ENCODE assay signal across 15 mouse cellular contexts in genomic region chr10:85517223-85518110, GRCm38 (mm10).
DNase-seq lines count a peak whose midpoint lies in the region; ATAC-seq and TF ChIP-seq lines count a peak whose summit lies in the region.
"Had no signal": no experiment of that assay in that cellular context is flagged by ENCODE, and none has a peak within 500 bp of the region (broad histone marks: within the 10 kb centered on the region; RNA-seq: fewer than 3 reads in every experiment).

No protein-coding gene starts in this region.

- peak; percentile 26 to 33 for DNase-seq in kidney, postnatal 4 days
- DNase-seq in kidney, postnatal 25 days, result no peak
- DNase-seq in brain, embryonic 14.5 days (ENCODE audit: low read depth), result peak; percentile 62
- DNase-seq in limb, embryonic 14.5 days (ENCODE audit: low spot score), result peak; percentile 73
- no peak for DNase-seq in heart, postnatal 14 days
- DNase-seq in thymus, postnatal 0 days (ENCODE audit: low spot score), result no peak
- DNase-seq in kidney, adult 2 months, result no peak
- DNase-seq: cerebellum, adult 9-11 months; gastrocnemius, postnatal 10 days; lung, adult 18-20 months; thymus, adult 2 months had no signal

- H3K9ac ChIP-seq in embryonic facial prominence, embryonic 13.5 days, result no peak overlapping the region
- no peak overlapping the region for H3K9ac ChIP-seq in limb, embryonic 14.5 days (ENCODE audit: low read depth, low read length, severe bottlenecking)
- H3K9ac ChIP-seq: heart, embryonic 15.5 days; midbrain, embryonic 12.5 days had no signal

- ATAC-seq in embryonic facial prominence, embryonic 13.5 days (ENCODE audit: insufficient number of reproducible peaks, insufficient read depth, low FRiP score, low TSS enrichment, low read depth), result peak; percentile 41; the same call in 1 of the 2 replicates
- peak; percentile 66 for ATAC-seq in limb, embryonic 14.5 days (ENCODE audit: low FRiP score, low read depth)

- H3K36me3 ChIP-seq in embryonic facial prominence, embryonic 13.5 days, result no peaks in the 10 kb centered on the region
- H3K36me3 ChIP-seq in limb, embryonic 14.5 days (ENCODE audit: control insufficient read depth, insufficient read depth, low read length), result no peaks in the 10 kb centered on the region
- H3K36me3 ChIP-seq in kidney, adult 2 months (ENCODE audit: control insufficient read depth, insufficient read depth, low read length), result no peaks in the 10 kb centered on the region
- H3K36me3 ChIP-seq: heart, embryonic 15.5 days; midbrain, embryonic 12.5 days had no signal

- H3K4me1 ChIP-seq in embryonic facial prominence, embryonic 13.5 days, result peaks cover 19% of the 10 kb centered on the region
- peaks cover 21% of the 10 kb centered on the region for H3K4me1 ChIP-seq in limb, embryonic 14.5 days (ENCODE audit: control insufficient read depth, insufficient read depth, low read length)
- no peaks in the 10 kb centered on the region for H3K4me1 ChIP-seq in kidney, adult 2 months (ENCODE audit: control insufficient read depth, insufficient read depth, low read length)
- H3K4me1 ChIP-seq: heart, embryonic 15.5 days; midbrain, embryonic 12.5 days had no signal

- no peak overlapping the region for H3K4me3 ChIP-seq in embryonic facial prominence, embryonic 13.5 days
- H3K4me3 ChIP-seq in limb, embryonic 14.5 days (replicated peaks; ENCODE audit: low read length), result no peak overlapping the region
- no peak overlapping the region for H3K4me3 ChIP-seq in kidney, adult 2 months (ENCODE audit: insufficient read depth, low read depth, low read length)
- H3K4me3 ChIP-seq: heart, embryonic 15.5 days; left cerebral cortex, adult 2 months; midbrain, embryonic 12.5 days had no signal

- H3K4me2 ChIP-seq in embryonic facial prominence, embryonic 13.5 days, result peak overlapping the region; percentile 33
- peak overlapping the region; percentile 21; the same call in 1 of the 2 replicates for H3K4me2 ChIP-seq in limb, embryonic 14.5 days (replicated peaks; ENCODE audit: low read depth, low read length, severe bottlenecking)
- H3K4me2 ChIP-seq: heart, embryonic 15.5 days; midbrain, embryonic 12.5 days had no signal

- WGBS in embryonic facial prominence, embryonic 13.5 days, result 28% methylated on average over 13 of the region's 13 CpGs
- 19% methylated on average over 13 of the region's 13 CpGs for WGBS in limb, embryonic 14.5 days
- WGBS in kidney, adult 2 months, result 72% methylated on average over 13 of the region's 13 CpGs

- TF ChIP-seq CTCF in brain, embryonic 14.5 days (IDR thresholded peaks at IDR 0.05; ENCODE audit: borderline replicate concordance, extremely low read depth, insufficient read depth, insufficient read length), result no peak
- no peak for TF ChIP-seq CTCF in kidney, adult 2 months (conservative IDR thresholded peaks at IDR 0.05; ENCODE audit: insufficient read depth, insufficient read length, low read depth, low read length)

- intact Hi-C loops in heart, postnatal 14 days (cut with DNase I), result no loop called here

- H3K27me3 ChIP-seq in embryonic facial prominence, embryonic 13.5 days, result no peaks in the 10 kb centered on the region
- no peaks in the 10 kb centered on the region for H3K27me3 ChIP-seq in limb, embryonic 14.5 days (ENCODE audit: control insufficient read depth, insufficient read depth, low read length)
- no peaks in the 10 kb centered on the region for H3K27me3 ChIP-seq in kidney, adult 2 months (replicated peaks; ENCODE audit: control insufficient read depth, insufficient read depth, low read length)
- H3K27me3 ChIP-seq: heart, embryonic 15.5 days; midbrain, embryonic 12.5 days had no signal

- peak overlapping the region; percentile 51 for H3K27ac ChIP-seq in embryonic facial prominence, embryonic 13.5 days
- peak overlapping the region; percentile 30 for H3K27ac ChIP-seq in limb, embryonic 14.5 days (replicated peaks; ENCODE audit: low read depth, low read length)
- no peak overlapping the region for H3K27ac ChIP-seq in kidney, adult 2 months (ENCODE audit: insufficient read depth, low read depth, low read length)
- H3K27ac ChIP-seq: heart, embryonic 15.5 days; left cerebral cortex, adult 2 months; midbrain, embryonic 12.5 days had no signal

- no peak for TF ChIP-seq POLR2A in brain, embryonic 14.5 days (IDR thresholded peaks at IDR 0.05; ENCODE audit: borderline replicate concordance, extremely low read depth, insufficient read depth, insufficient read length, poor library complexity, severe bottlenecking)
- TF ChIP-seq POLR2A in limb, embryonic 14.5 days (IDR thresholded peaks at IDR 0.05; ENCODE audit: borderline replicate concordance, extremely low read depth, insufficient read depth, insufficient read length), result no peak
- no peak for TF ChIP-seq POLR2A in kidney, adult 2 months (IDR thresholded peaks at IDR 0.05; ENCODE audit: low read depth, low read length)

- H3K9me3 ChIP-seq in embryonic facial prominence, embryonic 13.5 days, result no peaks in the 10 kb centered on the region
- H3K9me3 ChIP-seq in limb, embryonic 14.5 days (ENCODE audit: control insufficient read depth, low read length), result no peaks in the 10 kb centered on the region
- H3K9me3 ChIP-seq: heart, embryonic 15.5 days; midbrain, embryonic 12.5 days had no signal

Comparison
In these comparisons a context has a peak if more than half of its experiments do, and no peak if none do; other contexts are left out.
1. DNase-seq: peak in kidney, postnatal 4 days (2 of 2), brain, embryonic 14.5 days (single experiment) and limb, embryonic 14.5 days (single experiment); none in kidney, postnatal 25 days (0 of 2), heart, postnatal 14 days (0 of 2), thymus, postnatal 0 days (single experiment) and kidney, adult 2 months (single experiment).